Mouse (Mus musculus): Measurements from ENCODE around the gene Cyb5r4.

DNA sequence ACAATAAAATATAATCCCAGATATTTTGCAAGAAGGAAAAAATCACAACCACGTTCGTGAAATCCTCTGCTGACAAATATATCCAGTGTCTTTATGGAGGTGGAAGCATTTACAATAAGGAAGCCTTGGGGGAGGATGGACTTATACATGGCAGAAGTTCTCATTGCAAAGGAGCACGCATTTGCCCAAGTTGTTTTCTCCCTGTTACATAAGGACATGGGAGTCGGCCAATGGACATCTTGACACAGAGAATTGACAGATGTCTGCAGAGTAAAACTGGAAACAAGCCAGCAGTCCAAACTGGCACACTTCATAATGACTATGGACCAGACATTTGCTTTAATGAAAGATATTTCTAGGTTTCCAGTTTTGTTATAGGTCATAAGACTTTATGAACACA lies 44.9 kb upstream of the Cyb5r4 start:
- TF ChIP-seq CTCF (IDR thresholded peaks at IDR 0.05; ENCODE audit: insufficient read depth, low read length): no peak
- TF ChIP-seq POLR2A (IDR thresholded peaks at IDR 0.05; ENCODE audit: borderline replicate concordance, extremely low read depth, low read depth, low read length): no peak
